Mouse (Mus musculus): ENCODE data around the gene Olfr172.
A peak's percentile ranks its signal among the peaks of the same experiment; 100 is the strongest.

The Olfr172 gene

DNA sequence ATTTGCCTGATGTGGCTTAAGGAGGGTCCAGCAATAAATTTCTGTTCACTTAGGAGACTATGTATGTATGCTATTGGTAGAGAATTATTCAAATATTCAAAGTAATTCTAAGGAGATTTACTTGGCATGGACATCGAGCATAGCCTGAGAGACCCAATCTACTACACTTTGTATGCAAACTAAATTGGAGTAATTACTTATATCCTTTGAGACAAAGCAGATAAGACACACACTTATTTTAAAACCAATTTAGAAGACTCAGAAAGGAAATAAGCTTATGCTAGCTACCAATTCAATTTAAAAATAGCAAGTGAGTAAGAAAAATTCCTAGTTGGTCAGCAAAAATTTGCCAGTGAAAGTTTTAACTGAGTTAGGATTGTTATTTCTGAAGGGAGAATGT, at the start of gene Olfr172:
TSS of gene Olfr172 (minus strand) at position 101 of the 400 bp plus-strand sequence.
- no peak for DNase-seq (ENCODE audit: low spot score in 2 of 2)

DNA sequence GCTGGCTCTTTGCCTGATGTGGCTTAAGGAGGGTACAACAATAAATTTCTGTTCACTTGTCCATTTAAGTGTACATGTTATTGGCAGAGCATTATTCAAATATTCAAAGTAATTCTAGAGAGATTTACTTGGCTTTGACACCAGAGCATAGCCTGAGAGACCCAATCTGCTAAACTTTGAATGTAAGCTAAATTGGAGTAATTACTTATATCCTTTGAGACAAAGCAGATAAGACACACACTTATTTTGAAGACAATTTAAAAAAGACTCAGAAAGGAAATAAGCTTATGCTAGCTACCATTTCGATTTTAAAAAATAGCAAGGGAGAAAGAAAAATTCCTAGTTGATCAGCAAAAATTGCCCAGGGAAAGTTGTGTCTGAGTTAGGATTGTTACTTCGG, 37.2 kb upstream of the Olfr172 start, which contains the start of gene Olfr173:
TSS of gene Olfr173 (minus strand) at position 101 of the 400 bp plus-strand sequence.
- no peak for DNase-seq (ENCODE audit: low spot score in 2 of 2)

GRCm38 (mm10) chr16:58756191-58756590, 6.8 kb downstream of the Olfr172 start:
- no peak for DNase-seq (ENCODE audit: low spot score in 2 of 2)

DNA sequence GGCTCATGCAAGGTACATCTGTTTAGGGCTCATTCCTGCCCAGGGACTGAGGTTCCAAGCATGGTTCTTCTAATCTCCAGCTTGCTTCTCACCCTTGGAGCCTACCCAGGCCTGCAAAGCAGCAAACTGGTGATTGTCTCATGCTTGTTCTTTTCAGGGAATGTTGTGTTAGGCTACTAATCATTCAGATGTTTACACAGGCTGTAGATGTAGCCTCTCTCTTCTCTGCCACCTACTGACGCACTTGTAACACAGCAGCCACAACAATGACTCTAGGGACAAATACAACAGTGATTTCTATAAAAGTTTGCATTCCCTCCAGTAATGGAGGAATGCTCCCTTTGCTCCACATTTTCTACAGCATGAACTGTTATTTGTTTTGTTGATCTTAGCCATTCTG, 11.7 kb downstream of the Olfr172 start:
- DNase-seq (ENCODE audit: low spot score in 2 of 2) = no peak

DNA sequence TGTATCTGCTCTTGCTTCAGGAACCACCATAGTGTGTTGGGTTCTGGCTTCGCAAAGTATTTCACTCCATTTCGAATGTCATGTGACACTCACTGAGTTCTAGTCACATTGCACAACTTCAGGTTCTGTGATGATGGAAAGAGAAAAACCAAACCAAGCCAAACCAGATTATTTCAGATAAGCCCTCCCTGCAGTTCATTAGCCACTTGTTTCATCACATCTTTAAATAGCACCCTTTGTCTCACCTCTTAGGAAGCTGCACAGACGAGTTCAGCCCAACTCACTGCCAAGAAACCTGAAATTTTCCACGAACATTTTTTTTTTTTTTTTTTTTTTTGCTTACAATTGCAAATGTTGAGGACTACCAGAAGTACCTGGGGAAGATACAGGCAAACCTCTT, 16.3 kb downstream of the Olfr172 start:
- DNase-seq (ENCODE audit: low spot score in 2 of 2) = no peak

GRCm38 (mm10) chr16:58740751-58741150, 22.2 kb downstream of the Olfr172 start:
- DNase-seq (ENCODE audit: low spot score in 2 of 2) = no peak

GRCm38 (mm10) chr16:58738800-58739199, 24.2 kb downstream of the Olfr172 start:
- DNase-seq (ENCODE audit: low spot score in 2 of 2) = no peak

DNA sequence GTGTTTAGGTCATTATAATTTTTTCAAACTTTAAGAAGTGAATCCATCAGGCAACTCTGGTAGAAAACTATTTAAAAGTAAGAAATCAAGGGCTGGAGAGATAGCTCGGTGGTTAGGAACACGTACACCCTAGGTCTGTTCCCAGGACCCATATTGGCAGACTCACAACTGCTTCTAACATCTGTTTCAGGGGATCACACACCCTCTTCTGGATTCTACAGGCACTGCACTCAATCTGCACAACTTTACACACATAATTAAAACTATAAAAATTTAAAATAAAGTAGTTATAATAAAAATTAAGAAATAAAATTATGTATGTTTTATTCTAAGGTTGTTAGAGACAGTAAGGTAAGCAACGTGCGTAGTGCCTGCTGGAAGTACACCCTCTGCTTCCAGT, 24.8 kb downstream of the Olfr172 start:
- no peak for DNase-seq (ENCODE audit: low spot score in 2 of 2)

DNA sequence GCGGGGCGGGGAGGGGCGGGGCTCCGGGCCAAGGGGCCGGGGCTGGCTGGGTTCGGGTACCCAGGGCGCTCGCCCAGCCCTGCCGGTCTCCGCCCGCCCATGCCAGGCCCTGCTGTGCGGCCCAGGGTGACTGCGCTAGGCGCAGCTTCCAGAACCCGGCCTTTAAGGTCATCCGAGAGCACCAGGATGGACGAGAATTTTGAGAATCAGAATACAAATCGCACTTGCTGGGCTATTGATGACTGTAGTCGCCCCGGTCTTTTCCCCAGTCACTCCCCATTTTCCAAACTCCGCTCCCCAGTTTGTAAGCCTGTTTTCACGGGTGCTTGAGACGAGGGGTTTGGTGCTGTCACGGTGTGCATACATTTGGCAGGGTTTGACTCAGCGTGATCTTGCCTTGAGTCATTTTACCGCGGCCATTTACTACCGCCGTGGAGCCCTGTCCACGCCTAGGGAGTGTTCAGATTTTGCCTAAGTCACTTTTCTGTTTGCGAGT, 34.8 kb downstream of the Olfr172 start:
- no peak for DNase-seq (ENCODE audit: low spot score in 2 of 2)

DNA sequence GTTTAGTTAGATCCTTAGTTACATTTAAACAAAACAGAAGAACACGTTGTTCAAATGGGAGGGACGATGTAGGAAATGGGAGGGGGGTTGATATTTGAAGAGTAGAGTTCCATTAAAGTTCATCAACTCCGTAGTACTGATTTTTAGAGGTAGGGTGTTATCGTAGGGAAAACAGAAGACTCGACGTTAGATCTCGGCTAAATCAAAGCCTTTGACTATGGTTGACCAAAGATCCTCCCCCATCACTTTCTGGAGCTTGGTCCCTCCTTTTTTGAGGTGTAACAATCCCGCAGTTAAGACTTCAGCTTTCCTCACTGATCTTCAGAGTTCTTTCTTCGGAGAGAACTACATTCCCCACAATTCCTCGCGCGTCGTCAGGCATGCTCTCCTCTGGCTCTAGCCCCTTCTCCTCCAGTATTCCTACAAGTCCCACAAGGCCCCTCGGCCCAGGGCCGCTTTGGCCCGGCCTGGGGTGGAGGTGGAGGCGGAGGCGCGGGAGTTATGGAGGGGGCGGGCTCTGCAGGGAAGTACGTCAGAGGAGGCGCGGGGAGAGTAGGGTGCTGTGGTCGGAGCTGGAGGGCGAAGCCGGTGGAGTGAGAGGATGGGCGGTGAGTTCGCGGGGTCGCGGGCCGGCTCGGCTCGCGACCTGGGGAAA, 35.4 kb downstream of the Olfr172 start, which contains the start of gene Cldnd1:
TSS of gene Cldnd1 (plus strand) at position 434 of the 655 bp plus-strand sequence.
- DNase-seq (ENCODE audit: low spot score in 2 of 2) = peak; percentile 91 to 95

DNA sequence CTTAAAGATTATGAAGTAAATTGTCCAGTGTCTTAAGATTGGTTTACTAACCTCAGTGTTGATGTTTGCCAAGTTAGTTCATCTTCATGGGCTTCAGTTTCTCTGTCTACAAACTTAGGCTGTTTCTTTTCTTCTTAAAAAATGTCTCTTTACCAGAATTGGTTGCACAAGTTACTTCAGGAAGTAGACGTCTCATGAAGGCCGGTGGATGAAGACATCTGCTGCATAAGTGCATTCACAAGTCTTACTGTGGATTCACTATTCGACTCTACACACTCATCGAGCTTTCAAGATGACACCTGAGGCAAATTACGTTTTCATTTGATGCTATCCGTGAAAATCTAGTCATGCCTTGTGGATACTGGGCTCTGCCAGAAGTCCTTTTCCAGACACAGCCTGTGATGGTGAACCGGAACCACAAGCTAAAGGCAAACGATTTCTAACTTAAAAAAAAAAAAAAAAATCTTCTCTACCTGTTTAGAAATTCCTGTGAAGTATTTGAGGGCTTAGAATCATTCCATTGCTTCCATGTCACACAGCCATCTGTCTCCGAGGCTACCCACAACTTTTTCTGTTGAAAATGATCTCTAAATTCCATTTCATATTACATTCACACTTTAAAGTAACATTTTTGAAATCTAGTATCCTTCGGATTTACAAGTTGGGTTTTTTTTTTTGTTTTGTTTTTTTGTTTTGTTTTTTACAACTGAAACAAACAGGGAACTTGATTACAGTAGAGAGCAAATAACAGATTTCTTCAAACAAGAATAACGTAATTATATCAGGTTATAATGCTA, 36.1 kb downstream of the Olfr172 start:
- no peak for DNase-seq (ENCODE audit: low spot score in 2 of 2)

GRCm38 (mm10) chr16:58722292-58722691, 40.7 kb downstream of the Olfr172 start:
- no peak for DNase-seq (ENCODE audit: low spot score in 2 of 2)

DNA sequence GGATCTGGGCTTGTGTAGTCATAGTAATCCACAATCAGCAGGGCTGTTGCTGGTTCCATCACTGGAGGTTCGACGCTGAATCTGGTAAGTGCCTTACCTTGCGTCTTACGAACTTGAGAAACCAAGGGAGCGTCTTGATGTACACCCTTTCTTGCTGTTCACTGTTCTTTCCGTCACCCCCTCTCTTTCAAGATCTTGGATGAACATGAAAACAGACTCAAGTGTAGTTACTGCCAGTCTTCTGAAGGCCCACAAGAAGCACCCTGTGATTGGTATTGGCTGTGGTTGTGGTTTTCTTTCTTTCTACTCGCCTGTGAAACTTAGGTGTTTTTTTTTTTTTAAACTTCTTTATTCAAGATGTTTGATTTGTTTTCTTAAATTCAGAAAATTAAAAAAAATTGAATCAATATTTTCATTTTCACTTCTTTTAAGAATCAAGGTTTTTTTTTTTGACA, 44.3 kb downstream of the Olfr172 start, which contains the start of gene Gpr15:
TSS of gene Gpr15 (minus strand) at position 405 of the 455 bp plus-strand sequence.
- DNase-seq (ENCODE audit: low spot score in 2 of 2) = no peak

GRCm38 (mm10) chr16:58715018-58715417, 48.0 kb downstream of the Olfr172 start:
- DNase-seq (ENCODE audit: low spot score in 2 of 2) = no peak

DNA sequence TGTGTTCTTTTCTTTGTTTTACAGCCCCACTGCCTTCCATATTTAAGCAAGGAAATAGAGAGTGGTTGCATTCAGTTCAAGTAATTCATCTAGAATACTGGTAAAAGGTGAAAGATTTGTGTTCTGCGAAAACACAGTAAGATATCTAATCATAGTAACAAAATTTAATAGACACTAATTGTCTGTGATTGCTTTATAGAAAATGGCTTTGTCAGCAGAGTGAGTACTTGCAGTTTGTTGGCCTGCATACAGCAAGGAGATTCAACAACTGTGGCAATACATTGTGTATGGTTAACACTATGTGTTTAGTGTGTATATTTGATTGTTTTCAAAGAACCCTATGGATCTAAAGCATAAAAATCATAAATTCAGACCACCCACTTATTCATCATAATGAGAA, 49.8 kb downstream of the Olfr172 start:
- no peak for DNase-seq (ENCODE audit: low spot score in 2 of 2)

DNA sequence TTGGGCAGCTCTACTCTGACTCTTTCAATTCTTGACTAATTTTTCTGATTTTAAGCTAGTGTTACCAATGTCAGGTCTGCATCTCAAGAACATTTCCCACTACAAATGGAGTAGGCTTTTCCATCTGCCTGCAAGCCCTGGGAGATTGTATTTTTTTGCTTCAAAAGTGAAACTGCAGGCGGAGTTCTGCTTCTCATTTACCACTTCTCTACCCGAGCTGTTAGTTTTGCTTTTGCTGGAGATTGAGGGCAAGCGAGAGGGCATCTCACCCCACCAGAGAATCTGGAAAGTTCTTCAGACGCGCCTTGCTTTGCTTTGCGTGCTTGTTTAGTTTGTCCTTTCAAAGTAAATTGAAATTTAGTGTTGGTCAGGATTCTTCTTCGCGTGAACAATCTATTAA, 50.8 kb downstream of the Olfr172 start:
- DNase-seq (ENCODE audit: low spot score in 2 of 2) = no peak

Measured in urinary bladder, postnatal 36 days (tissue).